Mouse (Mus musculus) frontal cortex, adult (tissue): ENCODE measurements around the gene Dock4.

Source experiments
- ATAC-seq: cut with Nextera tagmentation; 2 replicates; pipeline ENCODE4 v1.9.2; 2017; ENCODE audit warnings: mild to moderate bottlenecking, moderate library complexity, mixed read lengths; ENCODE audit not compliant: low TSS enrichment

The Dock4 gene

GRCm38 (mm10) chr12:40568971-40569968 lies 123.5 kb downstream of the Dock4 start:
- ATAC-seq = no peak

- no peak for ATAC-seq
Observed at GRCm38 (mm10) chr12:40570250-40570649, 124.5 kb downstream of the Dock4 start.

GRCm38 (mm10) chr12:40574051-40574450 lies 128.3 kb downstream of the Dock4 start:
- no peak for ATAC-seq

GRCm38 (mm10) chr12:40576749-40577148 lies 131.0 kb downstream of the Dock4 start:
- ATAC-seq = no peak

- ATAC-seq = no peak
Observed at GRCm38 (mm10) chr12:40580351-40580750, 134.6 kb downstream of the Dock4 start.

GRCm38 (mm10) chr12:40581037-40581436 lies 135.3 kb downstream of the Dock4 start:
- ATAC-seq = no peak

- no peak for ATAC-seq
Observed at GRCm38 (mm10) chr12:40582059-40582458, 136.3 kb downstream of the Dock4 start.

- ATAC-seq = 0 out of 2 replicates have a peak, but pooled peaks have one; percentile 13
Observed at GRCm38 (mm10) chr12:40584526-40585289, 139.0 kb downstream of the Dock4 start.

GRCm38 (mm10) chr12:40585456-40586141 lies 139.8 kb downstream of the Dock4 start:
- ATAC-seq = no peak

GRCm38 (mm10) chr12:40594161-40594560 lies 148.4 kb downstream of the Dock4 start:
- no peak for ATAC-seq

- peak; percentile 81 for ATAC-seq
Observed at GRCm38 (mm10) chr12:40595440-40595839, 149.7 kb downstream of the Dock4 start.

GRCm38 (mm10) chr12:40596020-40596419 lies 150.3 kb downstream of the Dock4 start:
- ATAC-seq = no peak

- ATAC-seq = no peak
Observed at GRCm38 (mm10) chr12:40596441-40596840, 150.7 kb downstream of the Dock4 start.

- ATAC-seq = no peak
Observed at GRCm38 (mm10) chr12:40599952-40600351, 154.2 kb downstream of the Dock4 start.

GRCm38 (mm10) chr12:40605565-40605964 lies 159.8 kb downstream of the Dock4 start:
- peak; percentile 22; the same call in 1 of the 2 replicates for ATAC-seq

- no peak for ATAC-seq
Observed at GRCm38 (mm10) chr12:40622926-40623325, 177.2 kb downstream of the Dock4 start.

- no peak for ATAC-seq
Observed at GRCm38 (mm10) chr12:40626521-40626920, 180.8 kb downstream of the Dock4 start.

GRCm38 (mm10) chr12:40633242-40633641 lies 187.5 kb downstream of the Dock4 start:
- ATAC-seq = peak; percentile 84

GRCm38 (mm10) chr12:40634169-40634568 lies 188.4 kb downstream of the Dock4 start:
- no peak for ATAC-seq

- ATAC-seq = no peak
Observed at GRCm38 (mm10) chr12:40635991-40636390, 190.2 kb downstream of the Dock4 start.

GRCm38 (mm10) chr12:40637427-40637826 lies 191.7 kb downstream of the Dock4 start:
- ATAC-seq = no peak

- no peak for ATAC-seq
Observed at GRCm38 (mm10) chr12:40645869-40646268, 200.1 kb downstream of the Dock4 start.
